Mouse (Mus musculus) liver, embryonic 12.5 days (tissue): ENCODE measurements around the gene Mlph. TPM values are rescaled to one million over a fixed set of nuclear protein-coding genes. Genes with fewer than 3 reads are reported as not detected.

Source experiments
- ATAC-seq: fragments of 200-750 bp; cut with Nextera tagmentation; 2 replicates; pipeline ENCODE4 v1.8.0; 2017; ENCODE audit warnings: moderate number of reproducible peaks, mild to moderate bottlenecking, moderate library complexity
- H3K27ac ChIP-seq: fragments of 300-500 bp; sonication (generic); 2 replicates; pipeline ENCODE4 v1.5.1; 2016; ENCODE audit warnings: mild to moderate bottlenecking
- H3K27me3 ChIP-seq: fragments of 300-500 bp; sonication (generic); replicated peaks from 2 replicates; pipeline ENCODE4 v1.6.1; 2016; ENCODE audit warnings: mild to moderate bottlenecking, moderate library complexity
- H3K36me3 ChIP-seq: fragments of 300-500 bp; sonication (generic); 2 replicates; pipeline ENCODE4 v1.6.1; 2016; ENCODE audit warnings: mild to moderate bottlenecking, moderate library complexity
- H3K4me1 ChIP-seq: fragments of 300-500 bp; sonication (generic); 2 replicates; pipeline ENCODE4 v1.6.1; 2016
- H3K4me2 ChIP-seq: fragments of 300-500 bp; sonication (generic); 2 replicates; pipeline ENCODE4 v1.6.1; 2016; ENCODE audit warnings: mild to moderate bottlenecking, moderate library complexity
- H3K4me3 ChIP-seq: fragments of 300-500 bp; sonication (generic); 2 replicates; pipeline ENCODE4 v1.5.1; 2016; ENCODE audit warnings: mild to moderate bottlenecking, moderate library complexity
- H3K9ac ChIP-seq: fragments of 300-500 bp; sonication (generic); 2 replicates; pipeline ENCODE4 v1.6.1; 2016; ENCODE audit warnings: mild to moderate bottlenecking, moderate library complexity
- H3K9me3 ChIP-seq: fragments of 300-500 bp; sonication (generic); replicated peaks from 2 replicates; pipeline ENCODE4 v1.6.1; 2016; ENCODE audit warnings: mild to moderate bottlenecking, moderate library complexity
- WGBS: fragments of 180-500 bp; shearing (Covaris S2); methylation state at CpG from one replicate; pipeline ENCODE4 v1.1.7; 2016; ENCODE audit not compliant: insufficient replicate concordance; 5-methylcytosine and 5-hydroxymethylcytosine counted together
- polyA plus RNA-seq: library from polyadenylated mRNA; unstranded; fragments of >200 nt; fragmentation: Nextera tagmentation; extraction: Ambion mirVana; gene quantifications from 2 replicates; pipeline ENCODE4 v1.2.1, GENCODE M21; 2016

The Mlph gene
- polyA plus RNA-seq, 1 experiment from 2014 or later, result not detected

GRCm38 (mm10) chr1:90917509-90917908 is 2.6 kb downstream of the Mlph start:
- H3K4me3 ChIP-seq, result no peak overlapping the region
- peaks cover 43% of the 10 kb centered on the region for H3K27me3 ChIP-seq
- H3K9ac ChIP-seq, result no peak overlapping the region
- 30% methylated on average over 6 of the region's 6 CpGs for WGBS
- H3K9me3 ChIP-seq, result 0 out of 2 replicates have a peak, but pooled peaks cover 6% of the 10 kb centered on the region
- H3K27ac ChIP-seq, result no peak overlapping the region
- no peaks in the 10 kb centered on the region for H3K4me1 ChIP-seq
- no peak for ATAC-seq
- H3K36me3 ChIP-seq, result no peaks in the 10 kb centered on the region
- H3K4me2 ChIP-seq, result no peak overlapping the region

- Histone ChIP-seq H3K4me2 (no peak overlapping the region), H3K36me3 (no peaks in the 10 kb centered on the region), H3K27ac (no peak overlapping the region), H3K9ac (no peak overlapping the region), H3K9me3 (0 out of 2 replicates have a peak, but pooled peaks cover 6% of the 10 kb centered on the region), H3K4me3 (no peak overlapping the region), H3K4me1 (no peaks in the 10 kb centered on the region), H3K27me3 (peaks cover 17% of the 10 kb centered on the region)
- ATAC-seq, result no peak
- WGBS, result 75% methylated on average over 9 of the region's 9 CpGs
Observed at GRCm38 (mm10) chr1:90921687-90922086, 6.8 kb downstream of the Mlph start.

GRCm38 (mm10) chr1:90926030-90926429 is 11.1 kb downstream of the Mlph start:
- H3K36me3 ChIP-seq, result no peaks in the 10 kb centered on the region
- no peak for ATAC-seq
- 81% methylated on average over 4 of the region's 4 CpGs for WGBS

GRCm38 (mm10) chr1:90927308-90927707 is 12.4 kb downstream of the Mlph start:
- Histone ChIP-seq H3K4me1 (no peaks in the 10 kb centered on the region), H3K9me3 (no peaks in the 10 kb centered on the region), H3K4me3 (no peak overlapping the region), H3K36me3 (no peaks in the 10 kb centered on the region), H3K4me2 (no peak overlapping the region), H3K9ac (no peak overlapping the region), H3K27ac (no peak overlapping the region), H3K27me3 (peaks cover 23% of the 10 kb centered on the region)
- ATAC-seq, result no peak
- 39% methylated on average over 15 of the region's 15 CpGs for WGBS

More at GRCm38 (mm10) chr1:90926030-90926429, 11.1 kb downstream of the Mlph start:
- no peak overlapping the region for H3K4me3 ChIP-seq
- H3K9ac ChIP-seq, result no peak overlapping the region
- H3K4me2 ChIP-seq, result no peak overlapping the region
- H3K27ac ChIP-seq, result no peak overlapping the region
- H3K9me3 ChIP-seq, result no peaks in the 10 kb centered on the region
- H3K27me3 ChIP-seq, result peaks cover 23% of the 10 kb centered on the region
- no peaks in the 10 kb centered on the region for H3K4me1 ChIP-seq

GRCm38 (mm10) chr1:90927929-90928574 is 13.2 kb downstream of the Mlph start:
- Histone ChIP-seq H3K4me2 (peak overlapping the region; percentile 55), H3K9ac (no peak overlapping the region), H3K9me3 (no peaks in the 10 kb centered on the region), H3K36me3 (no peaks in the 10 kb centered on the region), H3K4me1 (no peaks in the 10 kb centered on the region), H3K27me3 (peaks cover 23% of the 10 kb centered on the region), H3K4me3 (peak overlapping the region; percentile 17), H3K27ac (no peak overlapping the region)
- WGBS, result 3% methylated on average over 23 of the region's 23 CpGs
- ATAC-seq, result no peak

- H3K36me3 ChIP-seq, result no peaks in the 10 kb centered on the region
- no peak for ATAC-seq
- H3K27me3 ChIP-seq, result peaks cover 23% of the 10 kb centered on the region
- no peak overlapping the region for H3K9ac ChIP-seq
- H3K27ac ChIP-seq, result no peak overlapping the region
- no peak overlapping the region for H3K4me3 ChIP-seq
- H3K4me2 ChIP-seq, result peak overlapping the region; percentile 55; the same call in 1 of the 2 replicates
- H3K4me1 ChIP-seq, result no peaks in the 10 kb centered on the region
- WGBS, result 11% methylated on average over 6 of the region's 6 CpGs
- no peaks in the 10 kb centered on the region for H3K9me3 ChIP-seq
Observed at GRCm38 (mm10) chr1:90928575-90928934, 13.7 kb downstream of the Mlph start.

GRCm38 (mm10) chr1:90933001-90933400 is 18.1 kb downstream of the Mlph start:
- Histone ChIP-seq H3K27me3 (peaks cover 8% of the 10 kb centered on the region), H3K36me3 (no peaks in the 10 kb centered on the region), H3K4me3 (no peak overlapping the region), H3K27ac (no peak overlapping the region), H3K4me2 (no peak overlapping the region), H3K9me3 (no peaks in the 10 kb centered on the region), H3K9ac (no peak overlapping the region), H3K4me1 (no peaks in the 10 kb centered on the region)
- 50% methylated on average over 5 of the region's 5 CpGs for whole genome bisulfite sequencing
- no peak for ATAC-seq

GRCm38 (mm10) chr1:90936990-90937389 is 22.1 kb downstream of the Mlph start:
- ATAC-seq, result no peak
- no peaks in the 10 kb centered on the region for H3K27me3 ChIP-seq
- no peaks in the 10 kb centered on the region for H3K36me3 ChIP-seq
- no peak overlapping the region for H3K27ac ChIP-seq
- H3K4me2 ChIP-seq, result no peak overlapping the region
- H3K4me1 ChIP-seq, result no peaks in the 10 kb centered on the region
- no peaks in the 10 kb centered on the region for H3K9me3 ChIP-seq
- no peak overlapping the region for H3K9ac ChIP-seq
- no peak overlapping the region for H3K4me3 ChIP-seq
- WGBS, result 65% methylated on average over 9 of the region's 9 CpGs

GRCm38 (mm10) chr1:90939980-90940379 is 25.1 kb downstream of the Mlph start:
- Histone ChIP-seq H3K9ac (no peak overlapping the region), H3K27ac (no peak overlapping the region), H3K36me3 (no peaks in the 10 kb centered on the region), H3K4me3 (no peak overlapping the region), H3K9me3 (no peaks in the 10 kb centered on the region), H3K27me3 (0 out of 2 replicates have a peak, but pooled peaks cover 11% of the 10 kb centered on the region), H3K4me1 (0 out of 2 replicates have a peak, but pooled peaks cover 1% of the 10 kb centered on the region), H3K4me2 (no peak overlapping the region)
- ATAC-seq, result no peak
- WGBS, result 63% methylated on average over 4 of the region's 4 CpGs

- H3K9me3 ChIP-seq, result no peaks in the 10 kb centered on the region
- H3K4me2 ChIP-seq, result no peak overlapping the region
- 0 out of 2 replicates have a peak, but pooled peaks cover 11% of the 10 kb centered on the region for H3K27me3 ChIP-seq
- H3K9ac ChIP-seq, result no peak overlapping the region
- no peaks in the 10 kb centered on the region for H3K36me3 ChIP-seq
- H3K27ac ChIP-seq, result no peak overlapping the region
- H3K4me3 ChIP-seq, result no peak overlapping the region
- peaks cover 32% of the 10 kb centered on the region for H3K4me1 ChIP-seq
- no peak for ATAC-seq
- 53% methylated on average over 10 of the region's 10 CpGs for WGBS
Observed at GRCm38 (mm10) chr1:90945171-90945570, 30.3 kb downstream of the Mlph start.

GRCm38 (mm10) chr1:90947252-90947651 is 32.4 kb downstream of the Mlph start:
- peak; percentile 89 for ATAC-seq
- WGBS, result 48% methylated on average over 2 of the region's 2 CpGs
- no peak overlapping the region for H3K9ac ChIP-seq
- peak overlapping the region; percentile 61 for H3K27ac ChIP-seq
- no peaks in the 10 kb centered on the region for H3K36me3 ChIP-seq
- 0 out of 2 replicates have a peak, but pooled peaks cover 11% of the 10 kb centered on the region for H3K27me3 ChIP-seq
- peaks cover 35% of the 10 kb centered on the region for H3K4me1 ChIP-seq
- peak overlapping the region; percentile 43 for H3K4me2 ChIP-seq
- H3K9me3 ChIP-seq, result no peaks in the 10 kb centered on the region
- H3K4me3 ChIP-seq, result no peak overlapping the region

- no peak overlapping the region for H3K4me3 ChIP-seq
- no peaks in the 10 kb centered on the region for H3K36me3 ChIP-seq
- no peak overlapping the region for H3K27ac ChIP-seq
- WGBS, result 22% methylated on average over 9 of the region's 9 CpGs
- 0 out of 2 replicates have a peak, but pooled peaks cover 2% of the 10 kb centered on the region for H3K27me3 ChIP-seq
- no peaks in the 10 kb centered on the region for H3K9me3 ChIP-seq
- no peak for ATAC-seq
- H3K4me2 ChIP-seq, result no peak overlapping the region
- H3K9ac ChIP-seq, result no peak overlapping the region
- peaks cover 35% of the 10 kb centered on the region for H3K4me1 ChIP-seq
Observed at GRCm38 (mm10) chr1:90949309-90949708, 34.4 kb downstream of the Mlph start.
